Mouse (Mus musculus) CH12.LX (cell line): Measurements from ENCODE around the gene Itpr3. TPM values are rescaled to one million over a fixed set of nuclear protein-coding genes. Genes with fewer than 3 reads are reported as not detected.

ENCODE experiments used
- DNase-seq: peaks from one replicate; pipeline ENCODE4 v3.0.0-alpha.2; 2013; ENCODE audit errors: extremely low read depth
- H3K27ac ChIP-seq: 2 replicates; pipeline ENCODE4 v1.5.1; 2012; ENCODE audit warnings: low read depth, mild to moderate bottlenecking, control low read depth, moderate library complexity; ENCODE audit not compliant: insufficient read depth
- H3K27me3 ChIP-seq: replicated peaks from 2 replicates; pipeline ENCODE3; 2012; ENCODE audit warnings: inconsistent platforms
- H3K36me3 ChIP-seq, 2 experiments: replicated peaks in 1 of 2; 2 replicates each; pipeline versions ENCODE3 to v1.6.1; 2012; ENCODE audit warnings: inconsistent platforms in 1 of 2, low read length in 1 of 2, mild to moderate bottlenecking in 1 of 2, mixed read lengths in 1 of 2, moderate library complexity in 1 of 2; ENCODE audit not compliant: control insufficient read depth in 1 of 2, insufficient read depth in 1 of 2
- H3K4me1 ChIP-seq, 2 experiments: 2 replicates each; pipeline ENCODE4 v1.6.1; 2012; ENCODE audit warnings: inconsistent platforms in 1 of 2, moderate library complexity in 1 of 2; ENCODE audit not compliant: insufficient read depth in 2 of 2, control insufficient read depth in 1 of 2
- H3K4me2 ChIP-seq: 2 replicates; pipeline ENCODE4 v1.6.1; 2012; ENCODE audit warnings: low read depth, mild to moderate bottlenecking, control low read depth; ENCODE audit not compliant: poor library complexity, insufficient read depth, severe bottlenecking
- H3K4me3 ChIP-seq, 3 experiments: fragments of 150-350 bp in 1 of 3; sonication (generic) in 1 of 3; replicated peaks in 1 of 3; 2 replicates each; pipeline versions ENCODE3 to v1.5.1; 2011 to 2012; ENCODE audit warnings: low read depth in 2 of 3, low read length in 2 of 3, mild to moderate bottlenecking in 2 of 3, moderate library complexity in 2 of 3, control low read depth in 1 of 3, improper control_type of control experiment in 1 of 3, inconsistent platforms in 1 of 3, mixed read lengths in 1 of 3; ENCODE audit not compliant: poor library complexity in 1 of 3
- H3K79me2 ChIP-seq: replicated peaks from 2 replicates; pipeline ENCODE4 v1.6.1; 2012; ENCODE audit warnings: mild to moderate bottlenecking, moderate library complexity; ENCODE audit not compliant: control insufficient read depth, poor library complexity, insufficient read depth, severe bottlenecking; ENCODE audit errors: extremely low read depth
- H3K9ac ChIP-seq: 2 replicates; pipeline ENCODE4 v1.6.1; 2012; ENCODE audit warnings: low read depth, mild to moderate bottlenecking, control low read depth, moderate library complexity; ENCODE audit not compliant: insufficient read depth
- H3K9me3 ChIP-seq: replicated peaks from 2 replicates; pipeline ENCODE3; 2012; ENCODE audit warnings: low read length, inconsistent platforms, mixed read lengths
- BHLHE40 ChIP-seq: IDR thresholded peaks from 2 replicates; pipeline ENCODE4 v1.6.1; 2011; ENCODE audit warnings: mild to moderate bottlenecking, low read depth, low read length, improper control_type of control experiment
- CHD1 ChIP-seq: IDR thresholded peaks from 2 replicates; pipeline ENCODE4 v1.6.1; 2012; ENCODE audit warnings: low read depth, low read length, improper control_type of control experiment, inconsistent platforms
- EP300 ChIP-seq: IDR thresholded peaks from 2 replicates; pipeline ENCODE4 v1.6.1; 2011; ENCODE audit warnings: low read length, improper control_type of control experiment
- GABPA ChIP-seq: IDR thresholded peaks from 2 replicates; pipeline ENCODE4 v1.6.1; 2012; ENCODE audit warnings: low read depth, low read length, improper control_type of control experiment, inconsistent platforms; ENCODE audit not compliant: insufficient replicate concordance
- HCFC1 ChIP-seq: IDR thresholded peaks from 2 replicates; pipeline ENCODE4 v1.6.1; 2012; ENCODE audit warnings: low read depth, mild to moderate bottlenecking, inconsistent platforms, low read length, improper control_type of control experiment
- MAZ ChIP-seq: IDR thresholded peaks from 2 replicates; pipeline ENCODE4 v1.6.1; 2012; ENCODE audit warnings: low read depth, mild to moderate bottlenecking, inconsistent platforms, low read length, improper control_type of control experiment, moderate library complexity
- MEF2A ChIP-seq: IDR thresholded peaks from 2 replicates; pipeline ENCODE4 v1.6.1; 2014; ENCODE audit warnings: low read depth, mild to moderate bottlenecking, inconsistent platforms, low read length, improper control_type of control experiment, borderline replicate concordance
- NELFE ChIP-seq: IDR thresholded peaks from 2 replicates; pipeline ENCODE4 v1.6.1; 2011; ENCODE audit warnings: low read depth, low read length, improper control_type of control experiment
- PAX5 ChIP-seq: IDR thresholded peaks from 2 replicates; pipeline ENCODE4 v1.6.1; 2012; ENCODE audit warnings: low read length, inconsistent platforms, mixed read lengths
- POLR2AphosphoS2 ChIP-seq: IDR thresholded peaks from 2 replicates; pipeline ENCODE4 v1.6.1; 2011; ENCODE audit warnings: low read depth, low read length, improper control_type of control experiment
- RAD21 ChIP-seq: IDR thresholded peaks from 2 replicates; pipeline ENCODE4 v1.6.1; 2011; ENCODE audit warnings: low read depth, mild to moderate bottlenecking, low read length, improper control_type of control experiment, moderate library complexity
- SMC3 ChIP-seq: IDR thresholded peaks from 2 replicates; pipeline ENCODE4 v1.6.1; 2011; ENCODE audit warnings: low read depth, low read length, improper control_type of control experiment
- USF2 ChIP-seq: conservative IDR thresholded peaks from 2 replicates; pipeline ENCODE4 v1.6.1; 2011; ENCODE audit warnings: low read depth, low read length, improper control_type of control experiment
- ZKSCAN1 ChIP-seq: IDR thresholded peaks from 2 replicates; pipeline ENCODE4 v1.6.1; 2012; ENCODE audit warnings: low read depth, inconsistent platforms, low read length, improper control_type of control experiment, borderline replicate concordance
- dilution Hi-C: fragments of 300-500 bp; cut with MboI; formaldehyde crosslinking; loops from 2 replicates; pipeline ENCODE4 v1.14.3; 2020; ENCODE audit warnings: low sequenced_read_pairs; ENCODE audit not compliant: extremely low pct_unique_long_range_greater_than_20kb, extremely low pct_ligation_motif_present
- in situ Hi-C: fragments of 300-500 bp; cut with MboI; formaldehyde crosslinking; loops from 3 replicates; pipeline ENCODE4 v1.14.3; 2019; ENCODE audit warnings: low sequenced_read_pairs, low pct_ligation_motif_present, low pct_unique_long_range_greater_than_20kb, mixed read lengths
- polyA plus RNA-seq: library from polyadenylated mRNA; unstranded; fragments of >175 nt; gene quantifications from 2 replicates; pipeline ENCODE4 v1.2.1, GENCODE M21; 2012; ENCODE audit warnings: low read depth; ENCODE audit not compliant: insufficient read length
- total RNA-seq, 2 experiments: library from RNA; depleted of rRNA; stranded (reverse); fragments of 300-350 nt in 1 of 2; fragments of >200 nt in 1 of 2; gene quantifications; 2 replicates each; pipeline ENCODE4 v1.2.3; 2012 to 2014

The Itpr3 gene
- total and polyA plus RNA-seq, 3 experiments: 2.5 to 11.3 (median 9.5) TPM

DNA sequence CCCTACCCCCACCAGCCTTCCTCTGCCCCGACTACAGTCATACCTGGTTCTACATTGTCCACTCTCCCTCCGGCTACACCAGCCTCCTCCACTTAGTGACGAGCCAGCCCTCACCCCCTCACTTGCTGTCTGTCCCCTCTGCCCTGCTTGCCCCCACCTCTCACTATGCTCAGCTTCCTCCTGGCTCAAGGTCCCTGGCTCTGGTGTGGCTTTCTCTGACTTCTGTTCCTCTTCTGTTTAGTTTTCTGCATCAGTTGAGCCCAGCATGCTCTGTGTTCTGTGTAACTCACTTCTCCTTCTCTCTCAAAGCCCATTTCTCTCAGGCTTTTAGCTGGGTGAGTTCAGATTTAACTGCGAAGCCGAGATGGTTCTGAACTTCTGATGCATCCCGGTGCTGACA is 17.1 kb downstream of the Itpr3 start:
- Histone ChIP-seq H3K79me2 (no peaks in the 10 kb centered on the region), H3K9ac (no peak overlapping the region), H3K4me1 (peaks cover 2 to 38% of the 10 kb centered on the region in 2 experiments; a peak in 2 of 4 replicates), H3K27ac (no peak overlapping the region), H3K36me3 (peaks cover 6 to 47% of the 10 kb centered on the region in 2 experiments), H3K4me3 (no peak overlapping the region), H3K27me3 (no peaks in the 10 kb centered on the region), H3K9me3 (peaks cover 9% of the 10 kb centered on the region), H3K4me2 (no peak overlapping the region)
- in situ Hi-C loops (no loop called here), dilution Hi-C loops (no loop called here)
- no peak for TF ChIP-seq ZKSCAN1
- TF ChIP-seq NELFE: no peak
- TF ChIP-seq GABPA: no peak
- TF ChIP-seq PAX5: no peak
- TF ChIP-seq CHD1: no peak
- TF ChIP-seq POLR2AphosphoS2: no peak
- TF ChIP-seq MAZ: no peak
- TF ChIP-seq EP300: no peak
- TF ChIP-seq USF2: no peak
- TF ChIP-seq SMC3: no peak
- no peak for TF ChIP-seq MEF2A
- TF ChIP-seq RAD21: no peak
- no peak for TF ChIP-seq HCFC1
- TF ChIP-seq BHLHE40: no peak
- no peak for DNase-seq

DNA sequence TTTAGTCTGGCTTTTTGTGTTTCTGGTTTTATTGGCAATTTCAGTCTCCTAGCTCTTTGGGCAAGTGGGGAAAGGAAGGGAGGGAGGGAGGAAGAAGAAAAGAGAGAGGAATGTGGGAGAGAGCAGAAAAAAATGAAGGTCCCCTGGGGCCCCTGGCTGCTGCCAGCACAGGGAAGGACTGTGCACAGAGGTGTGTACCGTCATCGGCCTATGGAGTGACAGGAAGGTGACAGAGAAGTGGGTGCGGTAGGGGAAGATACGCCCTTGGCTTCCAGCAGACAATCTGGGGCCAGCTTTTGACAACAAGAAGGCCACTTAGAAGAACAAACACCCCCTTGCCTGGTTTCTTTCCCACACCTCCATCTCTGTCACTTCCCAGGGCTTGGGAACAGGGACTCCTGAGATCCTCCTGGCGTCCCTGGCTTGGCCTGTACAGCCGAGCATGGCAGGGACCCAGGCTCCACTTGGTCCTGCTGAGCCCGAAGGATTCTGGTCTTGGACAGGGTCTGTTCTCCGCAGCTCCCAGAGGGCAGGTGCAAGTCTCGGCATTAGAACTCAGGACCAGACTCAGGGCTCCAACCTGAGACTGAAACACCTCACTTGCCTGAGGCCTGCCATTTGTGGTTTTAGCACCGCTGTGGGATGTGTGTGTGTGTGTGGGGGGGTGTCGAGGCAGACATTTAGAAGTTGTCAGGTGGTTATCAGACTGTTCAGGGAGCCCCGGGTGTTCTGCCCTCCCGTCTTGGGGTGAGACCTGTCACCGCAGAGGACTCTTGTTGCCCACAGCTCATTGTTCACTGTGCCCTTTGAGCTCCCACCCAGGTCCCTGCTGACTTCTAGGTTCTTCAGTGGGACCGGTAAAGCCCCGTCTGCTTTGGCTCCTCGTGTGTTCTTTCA is 18.0 kb downstream of the Itpr3 start:
- Histone ChIP-seq H3K36me3 (peaks cover 6 to 47% of the 10 kb centered on the region in 2 experiments), H3K4me2 (no peak overlapping the region), H3K9ac (no peak overlapping the region), H3K4me1 (peaks cover 0 to 30% of the 10 kb centered on the region in 2 experiments; a peak in 2 of 4 replicates), H3K4me3 (no peak overlapping the region), H3K79me2 (no peaks in the 10 kb centered on the region), H3K9me3 (peaks cover 9% of the 10 kb centered on the region), H3K27ac (no peak overlapping the region), H3K27me3 (no peaks in the 10 kb centered on the region)
- TF ChIP-seq CHD1 (no peak), RAD21 (no peak)
- no peak for DNase-seq
- in situ Hi-C loops: no loop called here
- dilution Hi-C loops: no loop called here
